In genomic region chr14:79481339-79482151, GRCm38 (mm10) we compare ENCODE assay signal across 8 mouse cellular contexts. TPM values are rescaled to one million over a fixed set of nuclear protein-coding genes. Genes with fewer than 3 reads are reported as not detected.
DNase-seq lines count a peak whose midpoint lies in the region; ATAC-seq and TF ChIP-seq lines count a peak whose summit lies in the region.

TSS of gene Wbp4 (minus strand) at chr14:79481520.

- H3K9me3 ChIP-seq in hindbrain, embryonic 11.5 days (ENCODE audit: control insufficient read depth, low read length), result no peaks in the 10 kb centered on the region
- H3K9me3 ChIP-seq in lung, postnatal 0 days (ENCODE audit: low read length), result no peaks in the 10 kb centered on the region

- peak within 1 kb of the TSS; percentile 84 for H3K9ac ChIP-seq in hindbrain, embryonic 11.5 days (ENCODE audit: low read depth, low read length)
- H3K9ac ChIP-seq in lung, postnatal 0 days (replicated peaks; ENCODE audit: low read depth), result peak within 1 kb of the TSS; percentile 100

- peaks cover 5% of the 10 kb centered on the region; the same call in 1 of the 2 replicates for H3K36me3 ChIP-seq in hindbrain, embryonic 11.5 days (ENCODE audit: control insufficient read depth, insufficient read depth, low read length)
- peaks cover 3% of the 10 kb centered on the region; the same call in 1 of the 2 replicates for H3K36me3 ChIP-seq in lung, postnatal 0 days (ENCODE audit: insufficient read depth, low read length)

- peak within 1 kb of the TSS; percentile 61 for H3K4me3 ChIP-seq in hindbrain, embryonic 11.5 days (ENCODE audit: low read depth, low read length)
- peak within 1 kb of the TSS; percentile 100 for H3K4me3 ChIP-seq in lung, postnatal 0 days (ENCODE audit: low read depth, low read length)

- no peak for TF ChIP-seq CTCF in lung, postnatal 0 days (IDR thresholded peaks at IDR 0.05)

- peak; percentile 93 for ATAC-seq in hindbrain, embryonic 11.5 days (ENCODE audit: low FRiP score)
- peak; percentile 86 for ATAC-seq in lung, postnatal 0 days

- H3K4me2 ChIP-seq in hindbrain, embryonic 11.5 days (replicated peaks; ENCODE audit: low read depth, low read length), result peak within 1 kb of the TSS; percentile 62
- peak within 1 kb of the TSS; percentile 72 for H3K4me2 ChIP-seq in lung, postnatal 0 days (replicated peaks; ENCODE audit: low read depth, low read length)

- no peak for TF ChIP-seq EP300 in lung, postnatal 0 days (IDR thresholded peaks at IDR 0.05)

- no peaks in the 10 kb centered on the region for H3K27me3 ChIP-seq in hindbrain, embryonic 11.5 days (ENCODE audit: control insufficient read depth, insufficient read depth, low read length)
- H3K27me3 ChIP-seq in lung, postnatal 0 days (replicated peaks; ENCODE audit: insufficient read depth, low read length), result no peaks in the 10 kb centered on the region

- peak; percentile 92 for DNase-seq in NIH3T3 (ENCODE audit: low read depth)
- DNase-seq in cerebellum, adult 9-11 months, result peak; percentile 97
- peak; percentile 88 to 99 for DNase-seq in frontal cortex, adult 2 months (ENCODE audit: extremely low spot score in 1 of 2, low spot score in 1 of 2)
- DNase-seq in hindbrain, embryonic 11.5 days (ENCODE audit: low spot score), result peak; percentile 98
- peak; percentile 96 to 98 for DNase-seq in layer of hippocampus, postnatal 10 days (ENCODE audit: low spot score in 2 of 2)
- DNase-seq in lung, postnatal 0 days (ENCODE audit: low spot score), result peak; percentile 94
- peak; percentile 87 for DNase-seq in ovary, postnatal 10 days (ENCODE audit: low spot score)
- peak; percentile 93 for DNase-seq in thymus, postnatal 0 days (ENCODE audit: low spot score)

- WGBS in hindbrain, embryonic 11.5 days, result 0% methylated on average over 48 of the region's 86 CpGs
- 1% methylated on average over 68 of the region's 86 CpGs for WGBS in lung, postnatal 0 days

- peak within 1 kb of the TSS; percentile 100 for H3K27ac ChIP-seq in hindbrain, embryonic 11.5 days (ENCODE audit: low read depth, low read length)
- peak within 1 kb of the TSS; percentile 100 for H3K27ac ChIP-seq in lung, postnatal 0 days (ENCODE audit: low read length)

- peaks cover 5% of the 10 kb centered on the region; the same call in 1 of the 2 replicates for H3K4me1 ChIP-seq in hindbrain, embryonic 11.5 days (replicated peaks; ENCODE audit: control insufficient read depth, insufficient read depth, low read length)
- H3K4me1 ChIP-seq in lung, postnatal 0 days (ENCODE audit: insufficient read depth, low read depth, low read length), result peaks cover 33% of the 10 kb centered on the region

RNA-seq across cellular contexts. Expression of gene Wbp4, which starts in this region (rescaled TPM):
- 27.1 and 30.3 TPM in 2 replicates for polyA plus RNA-seq in frontal cortex, adult 2 months (2012; rRNA removed)
- 59.1 and 61.3 TPM in 2 replicates for polyA plus RNA-seq in hindbrain, embryonic 11.5 days (2014; fragmentation: Nextera tagmentation; extraction: Ambion mirVana)
- total RNA-seq in layer of hippocampus, postnatal 10 days (2021), result 10 to 100 TPM; 49.7 to 51.2 TPM
- polyA plus RNA-seq in lung, postnatal 0 days (2015; fragmentation: Nextera tagmentation; extraction: Ambion mirVana), result 35.8 and 37.6 TPM in 2 replicates
- polyA plus RNA-seq in thymus, postnatal 0 days (2015; fragmentation: Nextera tagmentation; extraction: Ambion mirVana), result 45.7 and 49.9 TPM in 2 replicates

Comparison
In these comparisons a context has a peak if more than half of its experiments do, and no peak if none do; other contexts are left out.
1. Peak in every context shown above with its lines: DNase-seq, ATAC-seq, H3K4me3 ChIP-seq and H3K27ac ChIP-seq.